Mouse (Mus musculus) NIH3T3 (cell line): ENCODE results near the gene March8.

ENCODE experiments used
- DNase-seq: peaks from one replicate; pipeline ENCODE4 v3.0.0-alpha.2; 2012; ENCODE audit warnings: low read depth

The March8 gene

DNA sequence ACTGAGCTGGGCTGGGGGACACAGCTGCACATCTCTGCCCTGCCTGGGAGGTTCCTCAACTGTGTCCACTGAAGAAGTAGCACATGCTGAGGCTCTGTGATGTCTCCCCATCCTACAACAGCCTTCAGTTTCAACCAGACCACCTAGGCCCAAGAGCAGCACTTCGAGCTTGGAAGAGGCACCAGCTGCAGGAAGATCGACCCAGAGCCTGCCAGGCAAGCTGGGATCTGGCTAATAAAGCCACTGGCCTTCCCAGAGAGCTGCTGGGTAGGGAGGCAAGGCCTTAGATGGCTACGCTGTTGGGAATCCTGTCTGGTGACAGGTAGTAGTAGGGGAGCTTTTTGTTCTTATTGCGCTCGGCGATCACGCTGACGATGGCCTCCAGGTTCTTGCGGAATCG is 72.6 kb downstream of the March8 start:
- no peak for DNase-seq

DNA sequence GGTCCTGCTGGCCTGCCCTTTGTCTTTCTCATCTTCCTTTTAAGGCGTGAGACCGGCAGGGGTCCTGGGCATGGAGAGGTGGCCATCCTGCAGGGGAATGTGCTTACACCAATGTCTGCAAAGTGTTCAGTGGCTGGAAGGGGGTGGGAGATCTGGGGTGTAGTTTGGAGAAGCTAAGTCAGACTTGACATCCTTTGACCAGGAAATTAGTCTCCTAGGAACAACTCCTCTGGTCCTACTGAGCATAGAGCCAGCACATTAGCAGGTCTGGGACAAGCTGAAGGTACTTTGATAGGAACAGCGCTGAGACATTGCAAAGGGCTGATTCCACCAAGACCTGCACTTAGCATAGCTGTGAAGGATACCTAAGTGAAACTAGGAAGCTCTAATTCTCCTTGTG is 73.9 kb downstream of the March8 start:
- DNase-seq: no peak

DNA sequence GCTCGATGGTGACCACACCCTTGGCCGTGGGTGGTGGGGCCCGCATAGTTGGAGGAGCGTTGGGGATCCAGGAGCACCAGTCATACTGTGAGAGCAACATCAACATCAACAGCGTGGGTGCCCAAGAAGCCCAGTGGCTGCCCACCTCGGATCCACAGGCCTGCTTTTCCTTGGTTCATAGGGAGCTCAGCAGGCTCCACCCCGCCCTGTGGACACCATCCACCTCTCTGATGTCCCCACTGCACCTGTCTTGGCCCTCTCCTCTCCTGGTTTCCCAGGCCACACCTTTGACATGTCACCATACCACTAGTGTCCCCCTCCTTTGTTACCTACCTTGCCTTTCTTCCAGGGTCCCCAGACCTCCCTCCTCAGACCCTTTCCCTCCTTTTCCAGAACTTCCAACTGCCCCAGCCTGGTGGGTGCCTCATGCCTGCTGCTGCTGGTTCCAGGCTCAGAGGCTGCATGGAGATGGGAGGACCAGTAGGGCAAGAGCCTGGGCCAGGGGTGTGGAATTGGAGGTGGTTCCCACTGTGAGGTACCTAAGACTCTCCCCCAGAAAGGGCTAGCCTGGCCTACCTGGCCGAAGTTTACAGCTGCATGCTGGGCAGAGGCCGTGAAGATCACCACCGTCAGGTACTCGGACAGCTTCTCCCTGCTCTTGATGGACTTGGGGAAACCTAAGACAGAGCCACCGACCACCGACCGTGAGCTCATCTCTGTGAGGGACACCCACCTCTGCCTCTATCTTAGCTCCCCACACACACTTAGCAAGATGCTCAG is 74.9 kb downstream of the March8 start:
- DNase-seq: no peak

DNA sequence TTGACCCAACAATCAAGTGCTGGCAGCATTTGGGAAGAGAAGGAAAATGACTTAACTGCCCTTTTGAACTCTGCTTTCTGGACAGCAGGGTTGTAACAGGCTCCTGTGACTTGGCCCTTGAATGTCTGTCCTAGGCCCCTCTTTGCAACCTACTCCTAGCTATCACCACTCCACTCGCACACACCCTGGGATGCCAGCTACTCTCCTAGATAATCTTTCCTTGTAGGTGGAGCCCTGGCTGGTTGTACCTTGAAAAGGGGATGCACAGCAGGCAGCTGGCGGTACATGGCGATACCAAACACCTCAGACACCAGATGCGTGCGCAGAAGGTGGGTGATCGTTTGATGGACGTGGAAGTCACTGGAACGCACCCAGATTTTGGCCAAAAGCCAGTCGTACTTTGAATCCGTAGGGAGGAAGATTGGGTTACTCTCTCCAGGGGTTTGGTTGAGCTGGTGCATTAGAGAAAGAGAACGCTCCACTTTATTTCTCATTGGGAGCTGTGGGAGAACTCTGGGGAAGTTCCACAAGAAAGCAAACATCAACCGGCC is 77.4 kb downstream of the March8 start:
- DNase-seq: no peak

DNA sequence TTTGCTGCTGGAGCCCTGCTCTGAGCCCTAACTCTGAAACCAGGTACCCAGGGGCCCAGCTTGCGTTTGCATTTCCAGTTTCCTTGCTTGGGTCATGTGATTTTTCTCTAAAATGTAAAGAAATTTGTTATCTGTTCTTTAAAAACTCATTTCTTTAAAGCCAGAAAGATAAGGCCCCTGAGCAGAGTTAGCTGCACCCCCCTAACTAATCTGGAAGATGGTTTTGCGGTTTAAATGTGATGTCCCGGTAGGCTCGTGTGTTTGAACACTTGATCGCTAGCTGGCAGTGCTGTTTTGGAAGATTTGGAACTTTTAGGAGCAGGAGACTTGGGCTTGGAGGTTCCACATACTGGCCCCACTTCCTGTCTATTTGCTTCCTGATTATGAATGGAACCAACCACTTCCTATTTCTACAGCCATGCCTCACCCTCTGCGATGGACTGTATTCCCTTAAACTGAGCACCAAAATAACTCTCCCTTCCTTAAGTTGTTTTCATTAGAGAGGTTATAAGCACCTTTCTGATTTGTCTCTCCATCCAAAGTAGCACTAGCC is 78.3 kb downstream of the March8 start:
- no peak for DNase-seq

DNA sequence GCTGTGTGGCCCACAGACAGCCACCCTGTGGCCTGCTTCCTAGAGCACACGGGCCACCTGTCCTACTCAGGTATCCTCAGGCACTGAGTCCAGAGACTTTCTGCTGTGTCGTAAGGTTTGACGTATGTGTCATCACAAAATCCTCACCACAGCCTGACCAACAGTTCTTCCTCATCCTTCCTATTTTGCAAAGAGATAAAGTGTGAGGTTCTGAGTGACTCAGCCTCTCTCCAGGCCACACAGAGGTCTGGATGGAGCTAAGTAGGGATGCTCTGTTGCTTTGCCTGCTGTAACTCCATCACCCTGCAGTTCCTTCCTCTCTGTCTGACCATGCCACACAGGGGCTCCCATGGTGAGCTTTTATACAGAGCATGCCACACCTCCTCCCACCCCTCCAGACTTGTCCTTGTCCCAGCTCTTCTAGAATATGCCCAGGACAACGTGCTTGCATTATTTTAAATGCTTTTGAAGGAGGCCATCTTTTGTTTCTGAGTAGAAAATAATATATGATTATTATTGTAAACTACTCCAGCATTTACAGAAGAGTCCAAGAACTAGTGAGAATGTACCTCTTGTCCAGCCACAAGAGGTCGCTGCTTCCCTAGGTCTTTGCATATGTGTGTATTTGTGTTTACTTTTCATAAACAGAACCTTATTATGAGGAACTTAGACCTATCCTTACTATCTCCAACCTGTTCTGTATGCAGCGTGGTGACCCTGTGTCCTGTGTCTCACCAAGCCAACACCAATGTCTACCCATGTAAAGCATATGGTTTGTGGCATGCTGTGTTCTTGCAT is 79.9 kb downstream of the March8 start:
- DNase-seq: peak; percentile 60

DNA sequence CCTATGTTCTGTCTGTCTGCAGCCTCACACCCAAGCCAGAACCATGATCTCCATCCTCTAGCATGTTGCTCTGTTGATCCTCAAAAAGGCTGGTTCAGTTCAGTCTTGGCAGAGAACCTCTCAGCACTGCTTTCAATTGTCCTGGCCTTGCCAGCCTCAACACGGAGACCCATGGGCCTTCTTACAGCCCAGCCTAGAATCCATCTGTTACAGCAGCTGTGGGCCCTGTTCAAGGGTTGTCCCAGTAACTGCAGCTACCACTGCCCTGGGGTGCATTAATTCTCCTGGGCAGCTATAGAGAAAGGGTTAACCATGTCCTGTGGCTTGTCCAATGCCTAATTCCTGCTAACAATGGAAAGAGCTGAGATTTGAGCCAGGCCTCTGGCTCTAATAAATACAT is 80.7 kb downstream of the March8 start:
- no peak for DNase-seq

DNA sequence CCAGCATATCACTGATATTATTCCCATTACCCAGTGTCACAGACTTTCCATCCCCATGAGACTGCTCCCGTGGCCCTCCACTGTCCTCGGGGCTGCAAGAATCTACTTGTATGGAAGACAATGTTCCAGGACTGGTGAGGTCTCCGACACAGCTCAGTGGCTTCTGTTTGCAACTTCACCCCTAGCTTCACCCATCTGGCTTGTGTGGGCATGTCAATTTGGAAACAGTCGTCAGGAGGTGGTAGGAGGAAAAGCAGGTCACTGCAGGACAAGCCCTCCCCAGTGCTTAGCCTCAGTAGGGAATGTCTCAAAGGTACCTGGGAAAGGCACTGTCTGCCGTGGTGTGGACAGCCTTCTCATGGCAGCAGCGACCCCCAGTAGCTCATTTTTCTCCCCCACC is 81.9 kb downstream of the March8 start:
- no peak for DNase-seq

DNA sequence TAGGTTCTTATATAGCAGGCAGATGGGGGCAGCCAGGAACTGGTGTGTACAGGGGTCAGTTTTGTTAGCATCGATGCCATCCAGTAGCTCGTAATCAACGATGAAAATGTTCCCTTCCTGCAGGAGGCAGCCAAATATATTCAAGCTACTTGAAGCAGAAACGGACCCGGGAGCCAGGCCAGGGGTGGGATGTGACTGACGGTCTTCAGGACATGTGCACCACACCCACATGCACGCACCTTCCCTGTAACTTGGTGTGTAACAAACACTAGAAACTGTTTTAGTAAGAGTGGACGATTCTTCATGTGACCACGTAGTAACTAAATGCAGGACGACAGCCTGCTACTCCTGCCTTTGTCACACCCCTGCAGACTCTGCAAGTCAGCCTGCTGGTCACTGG is 82.4 kb downstream of the March8 start:
- DNase-seq: no peak

DNA sequence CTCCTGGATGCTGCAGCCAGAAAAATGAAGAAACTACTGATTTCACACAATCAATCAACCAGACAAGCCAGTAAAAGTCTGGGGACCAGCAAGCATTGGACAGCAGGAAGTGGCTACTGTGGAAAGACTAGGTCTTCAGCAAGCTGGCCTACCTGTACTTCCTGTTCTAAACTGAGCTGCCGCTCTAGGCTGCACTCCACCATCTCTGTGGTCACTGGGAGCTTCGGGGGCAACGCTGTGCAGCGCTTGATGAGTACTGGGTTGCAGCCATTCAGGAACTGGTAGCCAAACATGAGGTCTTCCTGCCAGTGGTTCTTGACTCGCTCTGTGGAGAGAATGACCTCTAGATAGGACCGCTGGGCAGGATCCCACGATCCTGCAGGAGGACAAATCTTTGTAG is 85.2 kb downstream of the March8 start:
- DNase-seq: no peak

DNA sequence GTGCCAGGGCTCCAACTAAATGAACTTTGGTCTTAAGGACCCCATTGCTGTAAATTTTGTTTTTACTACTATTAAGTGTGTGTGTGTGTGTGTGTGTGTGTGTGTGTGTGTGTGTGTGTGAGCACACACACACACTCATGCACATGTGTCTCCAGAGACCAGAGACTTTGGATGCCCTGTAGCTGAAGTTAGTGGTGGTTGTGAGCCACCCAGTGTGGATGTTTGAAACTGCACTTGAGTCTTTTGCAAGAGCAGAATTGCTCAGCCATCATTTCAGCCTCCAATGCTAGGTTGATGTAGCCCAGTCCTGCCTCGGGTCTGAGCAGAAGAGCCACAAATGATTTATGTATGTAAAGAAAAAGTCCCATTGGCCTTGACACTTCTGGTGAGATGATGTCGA is 85.8 kb downstream of the March8 start:
- DNase-seq: peak; percentile 71

DNA sequence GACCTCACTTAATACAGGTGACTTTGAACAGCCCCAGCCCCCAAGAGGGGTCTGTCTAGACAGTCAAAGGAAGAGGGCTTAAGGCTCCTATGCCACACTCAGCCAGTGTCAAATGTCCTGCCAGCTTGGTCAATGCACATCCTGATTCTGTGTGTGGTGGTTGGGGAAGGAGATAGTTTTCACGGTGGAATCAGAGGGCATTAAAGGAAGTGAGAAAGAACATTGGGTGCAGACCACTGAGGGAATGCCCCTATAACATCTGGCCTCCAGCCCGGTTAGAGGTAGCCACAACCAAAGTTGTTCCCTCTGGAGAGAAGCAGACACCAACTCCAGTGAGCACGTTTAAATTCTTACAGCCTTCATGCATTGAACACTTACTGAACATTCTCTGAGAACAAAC is 89.7 kb downstream of the March8 start:
- DNase-seq: no peak

DNA sequence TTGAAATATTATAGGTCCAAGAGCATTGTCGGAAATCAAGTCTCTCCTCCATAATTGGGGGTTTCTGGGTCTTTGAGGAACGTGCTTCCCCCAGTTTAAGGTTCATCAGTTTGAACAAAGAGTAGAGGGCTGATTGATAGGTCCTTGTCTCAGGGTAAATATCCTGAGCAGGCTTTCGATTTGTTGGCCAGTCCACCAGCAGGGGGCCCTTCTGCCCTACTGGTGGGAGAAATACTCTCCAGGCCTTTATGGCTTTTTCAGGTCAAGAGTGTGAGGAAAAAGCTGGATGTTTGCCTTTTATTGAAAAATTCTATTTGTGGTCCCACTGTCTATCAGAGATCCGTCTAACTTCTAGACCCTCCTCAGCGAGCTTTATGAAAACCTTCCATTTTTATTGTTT is 90.5 kb downstream of the March8 start:
- DNase-seq: peak; percentile 66

DNA sequence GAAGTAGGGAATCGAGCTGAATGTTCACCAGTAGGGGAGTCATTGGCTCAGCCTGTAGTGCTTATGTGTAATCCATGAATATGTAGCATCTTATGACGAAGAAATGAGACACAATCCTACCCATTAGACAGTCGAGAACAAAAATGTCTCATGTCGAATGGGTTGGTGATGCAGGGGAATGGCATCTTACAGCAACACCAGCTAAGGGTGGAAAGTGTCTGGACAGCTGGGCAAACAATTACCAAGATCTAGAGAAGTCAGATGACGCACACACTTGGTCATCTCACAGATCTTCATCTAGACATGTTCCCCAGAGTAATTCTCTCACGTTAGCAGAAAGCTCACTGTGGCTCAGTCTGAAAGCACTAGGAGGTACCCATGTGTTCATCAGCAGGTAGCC is 101.0 kb downstream of the March8 start:
- peak; percentile 4 for DNase-seq

DNA sequence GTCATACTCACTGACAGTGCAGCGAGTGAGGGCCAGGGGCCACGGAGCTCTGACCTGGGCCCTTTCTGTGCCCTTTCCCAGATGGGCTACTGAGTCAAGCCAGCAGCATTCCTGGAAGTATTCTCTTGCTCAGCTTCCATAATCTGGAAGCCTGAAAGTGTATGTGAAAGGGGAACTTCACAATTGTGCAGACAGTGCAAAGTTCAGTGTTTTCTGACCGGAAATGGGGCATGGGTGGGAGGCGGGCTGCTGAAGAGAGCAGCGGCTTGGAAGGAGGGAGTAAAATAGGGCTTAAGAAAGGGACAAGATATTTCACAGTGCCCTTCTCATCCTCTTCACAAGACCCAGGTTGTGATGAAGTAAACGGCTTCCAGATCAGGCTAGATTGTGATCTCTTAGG is 101.7 kb downstream of the March8 start:
- no peak for DNase-seq

DNA sequence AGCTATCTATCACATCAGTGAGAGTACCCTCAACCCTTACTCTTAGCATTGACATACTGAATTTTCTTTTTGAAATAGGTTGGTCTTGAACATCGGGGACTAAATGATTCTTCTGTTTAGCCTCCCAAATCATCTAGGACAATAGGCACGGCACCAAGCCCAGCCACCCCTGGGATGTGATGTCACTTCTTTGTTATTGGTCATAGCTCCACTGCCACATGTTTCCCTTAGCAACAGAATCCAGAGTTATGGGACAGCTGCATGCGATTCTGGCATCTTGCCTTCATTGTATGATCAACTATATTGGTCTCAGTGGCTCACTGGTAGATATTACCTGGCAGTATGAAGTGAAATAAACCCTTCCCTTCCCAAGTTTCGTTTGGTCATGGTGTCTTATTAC is 102.6 kb downstream of the March8 start:
- no peak for DNase-seq

DNA sequence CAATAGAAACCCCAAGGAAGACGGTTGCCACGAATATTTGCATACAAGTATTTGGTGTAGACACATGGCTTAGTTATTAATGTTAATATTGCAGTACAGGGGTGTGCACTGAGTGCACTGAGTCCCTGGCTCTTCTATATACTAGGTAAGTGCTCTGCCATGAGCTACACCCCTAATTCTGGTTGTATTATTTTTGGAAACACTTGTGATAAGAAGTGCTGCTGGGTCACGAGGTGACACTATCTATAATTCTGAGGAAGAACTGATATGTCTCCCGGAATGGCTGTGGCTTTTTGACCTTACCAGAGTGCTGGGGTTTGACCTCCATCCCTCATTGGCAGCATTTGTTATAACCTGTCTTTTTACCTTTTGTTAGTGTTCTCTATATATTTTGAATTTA is 103.0 kb downstream of the March8 start:
- DNase-seq: no peak

DNA sequence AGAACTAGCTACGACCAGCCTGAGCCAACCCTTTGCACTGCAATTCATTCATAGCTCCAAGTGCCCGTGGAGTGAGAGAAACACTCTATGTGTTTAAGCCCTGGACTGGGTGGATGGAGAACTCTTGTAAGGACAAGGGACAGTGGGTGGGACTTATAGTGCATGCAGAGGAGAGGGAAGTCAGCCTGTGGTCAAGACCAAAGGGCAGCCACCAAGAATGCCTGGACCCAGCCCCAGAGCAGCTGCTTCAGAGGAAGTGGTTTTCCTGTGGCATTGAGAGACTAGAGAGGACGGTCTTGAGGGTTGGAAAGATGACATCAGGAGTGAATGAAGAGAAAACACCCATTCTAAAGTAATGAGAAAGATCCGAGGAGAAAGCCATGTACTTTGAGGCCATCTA is 118.0 kb downstream of the March8 start:
- DNase-seq: no peak

DNA sequence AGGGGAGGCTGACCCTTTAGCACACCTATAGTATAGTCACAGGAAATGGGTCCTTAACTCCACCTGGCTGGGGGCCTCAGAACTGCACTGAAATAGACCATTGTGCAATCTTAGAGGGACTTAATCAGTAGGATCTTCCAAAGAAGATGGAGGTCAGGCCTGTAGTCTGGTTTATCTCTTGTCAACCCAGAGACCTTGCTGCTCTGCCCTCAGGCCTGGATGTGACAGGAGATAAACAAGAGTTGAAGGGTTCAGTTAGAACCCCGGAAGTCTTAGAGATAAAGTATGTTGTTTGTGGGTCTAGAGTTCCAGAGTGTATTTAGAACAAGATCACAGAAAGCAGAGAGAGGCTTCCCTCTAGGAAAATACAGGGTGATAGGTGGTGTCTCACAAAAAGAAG is 118.7 kb downstream of the March8 start:
- no peak for DNase-seq

DNA sequence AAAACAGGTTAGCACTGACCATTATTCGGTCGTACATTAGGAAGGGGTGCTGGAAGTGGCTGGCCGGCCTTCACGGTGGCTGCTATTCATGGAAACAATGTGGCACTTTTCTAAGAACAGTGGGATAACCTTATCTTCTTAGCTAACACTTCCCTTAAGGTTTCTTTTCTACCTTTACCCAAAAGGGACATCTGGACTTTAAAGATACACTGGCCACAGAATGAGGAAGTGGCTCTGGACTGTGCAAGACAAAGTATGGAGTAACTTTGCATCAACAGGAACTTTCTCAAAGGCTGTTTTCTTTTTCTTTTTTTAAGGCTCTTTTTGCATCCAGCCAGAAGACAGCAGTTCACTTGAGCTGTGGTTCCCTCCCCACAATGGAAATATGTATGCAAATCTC is 120.9 kb downstream of the March8 start:
- no peak for DNase-seq
